Mouse (Mus musculus) naive thymus-derived CD4-positive, alpha-beta T cell, adult 5 months (primary cell): Measurements from ENCODE around the gene Nat10. TPM values are rescaled to one million over a fixed set of nuclear protein-coding genes. Genes with fewer than 3 reads are reported as not detected.

Source experiments
- polyA plus RNA-seq: library from polyadenylated mRNA; unstranded; fragments of 100-300 nt; shearing (Covaris generic); gene quantifications from one replicate; pipeline ENCODE4 v1.2.1, GENCODE M21; 2017

The Nat10 gene
- polyA plus RNA-seq: 40.1 TPM

GRCm38 (mm10) chr2:103760906-103761716 lies at the start of gene Nat10:
TSS of gene Nat10 (minus strand) at chr2:103761270.

GRCm38 (mm10) chr2:103797491-103798009 lies 36.5 kb upstream of the Nat10 start, which contains the start of gene Caprin1:
TSS of gene Caprin1 (minus strand) at chr2:103797649.

Other genes with a start within 250 kb of the Nat10 start
- gene Abtb2, start 195.0 kb downstream of the Nat10 start, polyA plus RNA-seq: 94.0 TPM
- 267 TPM for gene Caprin1, start 36.4 kb upstream of the Nat10 start, polyA plus RNA-seq
- gene Lmo2, start 196.7 kb upstream of the Nat10 start, polyA plus RNA-seq: 0.56 TPM